Mouse (Mus musculus) testis, adult 2 months (tissue): Measurements from ENCODE around the gene Morc1.

Source experiments
- CTCF ChIP-seq: fragments of 200-500 bp; IDR thresholded peaks from 2 replicates; pipeline ENCODE4 v1.5.1; 2012; ENCODE audit warnings: low read depth, mild to moderate bottlenecking, inconsistent platforms, low read length, moderate library complexity; ENCODE audit not compliant: control insufficient read depth, insufficient read depth, insufficient replicate concordance
- POLR2A ChIP-seq: fragments of 200-500 bp; IDR thresholded peaks from 2 replicates; pipeline ENCODE4 v1.6.1; 2012; ENCODE audit warnings: low read depth, mild to moderate bottlenecking, inconsistent platforms, low read length, moderate library complexity; ENCODE audit not compliant: control insufficient read depth

DNA sequence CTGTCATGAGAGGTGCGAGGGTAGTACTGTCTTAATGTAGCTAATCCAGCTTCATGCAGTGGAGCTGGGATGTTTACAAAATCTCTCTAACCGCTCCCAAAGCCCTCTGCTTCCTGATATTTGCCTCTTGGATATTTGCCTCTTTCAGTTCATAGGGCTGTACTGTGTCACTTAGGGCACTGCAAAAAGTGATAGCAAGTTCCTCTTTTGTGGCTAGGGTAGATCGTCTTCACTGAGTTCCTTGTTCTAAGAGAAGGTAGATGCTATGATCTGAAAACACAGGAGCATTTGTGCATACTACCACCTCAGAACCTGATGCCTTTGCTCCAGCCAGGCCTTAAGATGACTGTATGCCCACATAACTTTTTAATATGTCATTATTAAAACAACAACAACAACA is 27.6 kb upstream of the Morc1 start:
- no peak for TF ChIP-seq CTCF
- no peak for TF ChIP-seq POLR2A
